Mouse (Mus musculus): ENCODE measurements around the gene Fbf1. TPM values are rescaled to one million over a fixed set of nuclear protein-coding genes. Genes with fewer than 3 reads are reported as not detected.

The Fbf1 gene
- 12.7 and 13.8 TPM in 2 replicates for polyA plus RNA-seq (2012; rRNA removed)

GRCm38 (mm10) chr11:116167884-116168439 lies at the start of gene Fbf1:
TSS of gene Fbf1 (minus strand) at chr11:116168166.

GRCm38 (mm10) chr11:116198639-116199531 lies 30.9 kb upstream of the Fbf1 start, which contains the start of the genes Ten1 and Acox1:
TSS of gene Ten1 (plus strand) at chr11:116198855.
TSS of gene Acox1 (minus strand) at chr11:116199045.

GRCm38 (mm10) chr11:116138468-116139138 lies 29.4 kb downstream of the Fbf1 start, which contains the start of gene Mrpl38:
TSS of gene Mrpl38 (minus strand) at chr11:116138868.

GRCm38 (mm10) chr11:116130488-116131205 lies 37.3 kb downstream of the Fbf1 start, which contains the start of gene Trim65:
TSS of gene Trim65 (minus strand) at chr11:116131128.

GRCm38 (mm10) chr11:116127156-116127980 lies 40.6 kb downstream of the Fbf1 start, which contains the start of gene Trim47:
TSS of gene Trim47 (minus strand) at chr11:116127210.

Other genes with a start within 250 kb of the Fbf1 start
- 22.2 and 24.5 TPM in 2 replicates for gene Sap30bp, start 234.9 kb downstream of the Fbf1 start, polyA plus RNA-seq (2012; rRNA removed)
- gene Recql5, start 234.7 kb downstream of the Fbf1 start, polyA plus RNA-seq (2012; rRNA removed), result 13.6 and 14.4 TPM in 2 replicates
- 98.9 and 117 TPM in 2 replicates for gene Itgb4, start 193.5 kb downstream of the Fbf1 start, polyA plus RNA-seq (2012; rRNA removed)
- 43.0 and 47.7 TPM in 2 replicates for gene Galk1, start 155.4 kb downstream of the Fbf1 start, polyA plus RNA-seq (2012; rRNA removed)
- gene H3f3b, start 140.2 kb downstream of the Fbf1 start, polyA plus RNA-seq (2012; rRNA removed), result 237 and 327 TPM in 2 replicates
- gene Unk, start 137.8 kb downstream of the Fbf1 start, polyA plus RNA-seq (2012; rRNA removed), result 27.9 and 33.1 TPM in 2 replicates
- 11.2 and 12.9 TPM in 2 replicates for gene Unc13d, start 90.2 kb downstream of the Fbf1 start, polyA plus RNA-seq (2012; rRNA removed)
- 158 and 189 TPM in 2 replicates for gene Wbp2, start 81.2 kb downstream of the Fbf1 start, polyA plus RNA-seq (2012; rRNA removed)
- gene Trim47, start 41.0 kb downstream of the Fbf1 start, polyA plus RNA-seq (2012; rRNA removed), result 48.3 and 54.4 TPM in 2 replicates
- 14.0 and 14.8 TPM in 2 replicates for gene Trim65, start 37.0 kb downstream of the Fbf1 start, polyA plus RNA-seq (2012; rRNA removed)
- gene Mrpl38, start 29.3 kb downstream of the Fbf1 start, polyA plus RNA-seq (2012; rRNA removed), result 51.1 and 52.2 TPM in 2 replicates
- 38.5 and 41.2 TPM in 2 replicates for gene Ten1, start 30.7 kb upstream of the Fbf1 start, polyA plus RNA-seq (2012; rRNA removed)
- gene Acox1, start 30.9 kb upstream of the Fbf1 start, polyA plus RNA-seq (2012; rRNA removed), result 78.2 and 84.8 TPM in 2 replicates
- 13.5 and 16.2 TPM in 2 replicates for gene Evpl, start 69.9 kb upstream of the Fbf1 start, polyA plus RNA-seq (2012; rRNA removed)
- gene Srp68, start 106.1 kb upstream of the Fbf1 start, polyA plus RNA-seq (2012; rRNA removed), result 35.2 and 35.5 TPM in 2 replicates
- gene Galr2, start 112.8 kb upstream of the Fbf1 start, polyA plus RNA-seq (2012; rRNA removed), result 6.3 and 13.7 TPM in 2 replicates
- 28.0 and 29.4 TPM in 2 replicates for gene Exoc7, start 139.1 kb upstream of the Fbf1 start, polyA plus RNA-seq (2012; rRNA removed)
- gene Foxj1, start 167.2 kb upstream of the Fbf1 start, polyA plus RNA-seq (2012; rRNA removed), result 0.79 and 1.2 TPM in 2 replicates
- 3.1 and 5.1 TPM in 2 replicates for gene Rnf157, start 244.9 kb upstream of the Fbf1 start, polyA plus RNA-seq (2012; rRNA removed)

Data from colon, adult 2 months (tissue).